Mouse (Mus musculus) WW6 (cell line): ENCODE data around the gene Adcy3.
"Not testable (repeated sequence)": the region's sequence is repeated elsewhere in the genome, so short reads cannot be mapped to it uniquely, and the experiment has no call there.

Experiments used
- DNase-seq: peaks from one replicate; pipeline ENCODE4 v3.0.0-alpha.2; 2013; ENCODE audit warnings: low read depth, low spot score

Adcy3 gene

DNA sequence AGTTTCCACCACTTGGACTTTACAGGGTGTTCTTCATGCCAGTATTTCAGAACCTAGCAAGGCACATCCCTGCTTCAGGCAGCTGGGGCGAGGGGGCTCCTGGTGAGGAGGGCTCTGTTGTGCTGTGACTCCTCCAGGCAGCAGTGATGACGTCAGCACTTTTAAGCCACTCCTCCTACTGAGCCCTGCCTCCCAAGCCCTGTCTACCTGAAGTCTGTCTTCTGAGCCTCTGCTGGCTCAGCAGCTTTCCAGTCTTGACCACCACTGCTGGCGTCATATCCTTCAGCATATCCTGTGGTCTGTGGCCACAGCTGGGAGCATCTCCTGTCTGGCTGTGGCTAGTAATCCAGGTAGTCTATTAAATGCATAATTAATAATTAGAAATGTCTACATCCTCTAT lies 47.6 kb downstream of the Adcy3 start:
- DNase-seq = no peak

DNA sequence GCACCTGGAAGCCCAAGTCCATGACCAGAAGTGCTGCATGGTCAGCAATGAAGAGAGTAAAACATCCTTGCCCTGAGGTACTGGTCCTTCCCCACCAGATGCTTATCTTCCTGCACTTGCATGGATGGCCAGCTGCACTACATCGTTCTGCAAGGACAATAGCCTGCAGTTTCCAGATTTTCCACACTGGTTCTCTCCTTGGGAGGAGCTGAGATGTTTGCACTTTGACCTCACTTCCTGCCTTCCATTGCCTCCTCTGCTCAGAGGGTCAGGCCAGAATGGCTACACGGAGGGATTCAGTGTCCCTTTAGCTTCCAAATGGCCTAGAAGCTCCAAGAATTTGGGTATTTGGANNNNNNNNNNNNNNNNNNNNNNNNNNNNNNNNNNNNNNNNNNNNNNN lies 51.7 kb downstream of the Adcy3 start:
- DNase-seq = no peak

DNA sequence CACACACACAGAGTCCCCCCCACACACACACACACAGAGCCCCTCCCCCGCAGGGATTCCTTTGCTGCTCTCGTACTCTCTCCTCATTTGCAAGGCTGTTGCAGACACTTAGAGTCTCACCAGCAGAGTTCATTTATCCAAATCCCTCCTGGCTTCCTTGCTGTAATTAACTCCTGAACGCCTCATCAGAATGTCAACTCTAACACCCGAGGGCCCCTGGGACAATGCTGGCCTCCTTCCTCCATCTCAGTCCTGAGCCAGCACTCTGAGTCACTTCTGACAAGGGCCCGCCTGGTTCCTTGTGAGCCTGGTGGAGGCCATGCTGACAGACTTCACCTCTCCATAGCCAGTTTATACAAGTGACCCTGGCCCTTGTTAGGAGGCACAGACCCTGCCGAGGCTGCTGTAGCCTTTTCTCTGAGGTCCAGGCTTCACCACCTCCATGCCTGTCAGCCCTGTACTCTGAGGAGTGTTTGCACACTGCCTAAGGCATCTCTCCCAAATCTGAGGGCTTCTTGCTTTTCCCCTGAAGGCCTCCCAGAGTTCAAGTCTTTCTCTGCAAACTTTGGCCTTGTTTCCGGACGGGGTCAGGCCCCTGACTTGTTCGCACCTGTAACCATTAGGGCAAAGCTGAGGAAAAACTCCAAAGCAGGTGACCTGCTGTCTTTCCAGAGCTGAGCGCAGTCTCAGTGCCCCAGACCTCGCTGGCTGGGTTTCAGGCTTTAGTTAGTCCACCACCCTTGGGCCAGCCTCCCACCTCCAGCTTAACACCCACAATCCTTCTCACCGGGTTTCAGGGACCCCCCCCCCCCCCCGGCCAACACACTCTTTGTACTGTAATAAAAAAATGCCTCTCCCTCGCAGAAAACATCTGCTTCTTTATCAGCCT lies 55.5 kb downstream of the Adcy3 start:
- DNase-seq = no peak

DNA sequence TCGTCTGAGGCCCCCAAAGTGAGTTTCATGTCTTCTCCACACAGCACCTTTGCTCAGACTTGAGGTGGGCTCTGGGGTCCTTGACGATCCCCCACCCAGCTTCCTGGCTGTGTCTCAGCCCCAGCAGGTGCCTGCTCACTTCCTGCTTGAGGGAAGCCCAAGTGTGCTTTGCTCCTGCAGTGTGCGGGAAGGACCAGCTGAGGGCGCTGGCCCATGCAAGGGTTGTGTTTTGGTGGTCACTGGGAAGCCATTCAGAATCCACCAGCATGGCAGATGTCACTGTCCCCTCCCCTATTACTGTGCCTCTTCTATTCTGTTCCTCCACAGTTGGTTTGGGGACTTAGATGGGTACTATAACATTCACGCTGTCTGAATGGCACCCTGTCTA lies 56.2 kb downstream of the Adcy3 start:
- no peak for DNase-seq

DNA sequence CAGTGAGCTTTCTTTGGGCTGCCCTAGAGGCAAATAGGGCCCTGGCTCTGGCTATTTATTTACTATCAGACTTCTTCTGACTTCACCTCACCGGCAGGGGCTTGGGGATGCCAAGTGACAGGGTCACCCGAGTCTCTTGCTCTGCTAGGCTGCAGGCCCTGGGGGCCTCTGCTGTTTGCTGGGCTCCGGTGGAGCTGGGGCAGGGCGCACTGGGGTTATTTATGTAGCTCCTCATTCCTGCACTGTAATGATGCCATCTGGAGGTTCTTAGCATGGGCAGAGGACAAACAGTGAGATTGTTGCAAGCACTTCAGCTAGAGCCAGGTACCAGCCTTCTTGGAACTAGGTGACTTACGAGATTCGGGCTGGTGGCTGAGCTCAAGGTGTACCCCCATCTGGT lies 59.6 kb downstream of the Adcy3 start:
- DNase-seq = no peak

DNA sequence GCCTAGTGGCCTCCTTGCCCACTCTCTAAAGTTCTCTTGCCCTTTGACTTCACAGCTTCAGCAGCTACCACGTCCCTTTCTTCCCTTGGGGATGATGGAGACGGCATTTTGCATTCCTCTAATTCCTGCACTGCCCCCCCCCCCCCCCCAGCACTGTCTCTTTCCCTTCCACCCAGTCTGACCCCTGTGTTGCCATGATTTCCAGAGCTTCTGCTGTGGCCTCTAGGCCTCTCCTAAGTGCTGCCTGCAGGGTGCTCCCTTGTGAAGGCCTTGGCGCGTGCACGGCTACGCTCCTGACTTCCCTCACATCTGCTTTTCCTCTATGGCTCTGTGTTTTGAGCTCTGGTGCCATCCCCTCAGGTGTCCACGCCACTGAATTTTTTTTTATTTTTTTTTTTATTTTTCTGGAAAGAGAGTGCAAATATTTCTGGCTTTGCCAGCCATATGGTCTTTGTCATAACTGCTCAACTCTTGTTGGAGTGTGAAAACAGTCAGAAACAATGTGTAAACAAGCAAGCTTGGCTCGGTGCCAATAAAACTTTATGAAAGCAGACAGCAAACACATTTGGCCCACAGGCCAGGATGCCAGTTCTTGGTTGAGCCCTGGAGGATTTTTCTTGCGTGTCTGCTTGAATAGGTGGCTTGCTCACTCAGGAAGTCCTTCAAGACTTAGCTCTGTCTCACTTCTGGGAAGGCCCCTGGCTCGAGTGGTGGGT lies 60.3 kb downstream of the Adcy3 start:
- DNase-seq = no peak

DNA sequence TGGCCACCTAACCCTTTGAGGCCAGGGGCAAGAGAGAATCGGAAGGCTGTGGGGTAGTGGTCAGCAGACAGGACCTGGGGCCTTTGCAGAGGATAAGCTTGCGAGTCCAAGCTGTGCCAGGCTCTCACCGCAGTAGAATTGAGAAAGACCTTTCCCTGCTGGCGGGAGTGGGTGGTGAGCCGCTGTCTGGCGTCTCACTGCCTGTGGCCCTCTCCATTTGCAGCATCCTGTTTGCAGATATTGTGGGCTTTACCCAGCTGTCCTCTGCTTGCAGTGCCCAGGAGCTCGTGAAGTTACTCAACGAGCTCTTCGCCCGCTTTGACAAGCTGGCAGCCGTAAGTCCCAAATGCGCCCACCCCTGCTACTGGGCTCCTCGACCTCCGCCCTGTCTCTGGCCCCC lies 61.7 kb downstream of the Adcy3 start:
- no peak for DNase-seq

DNA sequence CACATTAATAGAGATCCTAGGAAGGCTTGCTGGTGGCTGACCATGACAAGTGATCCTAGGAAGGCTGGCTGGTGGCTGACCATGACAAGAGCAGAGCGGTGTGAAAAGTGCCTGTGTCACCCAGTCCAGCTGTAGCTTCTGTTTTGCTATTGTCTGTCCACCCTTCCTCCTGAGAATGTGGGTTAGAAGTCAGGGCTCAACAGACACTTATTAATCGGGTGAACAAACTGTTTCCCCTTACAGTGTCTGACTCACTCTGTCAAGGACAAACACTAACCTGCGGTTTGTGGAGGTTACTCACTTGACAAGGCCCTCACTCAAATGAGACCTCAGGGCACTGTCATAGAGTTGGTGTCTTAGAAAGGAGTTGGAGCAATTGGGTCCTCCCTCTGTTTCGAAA lies 65.8 kb downstream of the Adcy3 start:
- DNase-seq = no peak

DNA sequence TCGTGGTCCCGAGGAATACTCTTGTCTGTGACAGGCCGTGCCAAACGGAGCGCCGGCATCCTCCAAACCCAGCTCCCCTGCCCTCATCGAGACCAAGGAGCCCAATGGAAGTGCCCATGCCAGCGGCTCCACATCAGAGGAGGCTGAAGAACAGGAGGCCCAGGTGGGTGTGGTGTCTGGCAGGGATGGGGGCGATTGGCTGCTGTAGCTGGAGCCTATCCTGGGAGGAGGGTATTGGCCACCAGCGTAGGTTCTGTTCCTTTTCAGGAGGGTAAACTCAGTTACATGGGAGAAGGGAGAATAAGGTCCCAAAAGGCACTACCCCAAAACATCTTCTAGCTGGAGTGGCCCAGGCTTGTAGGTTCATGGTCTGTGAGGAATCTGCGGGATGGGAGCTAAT lies 66.4 kb downstream of the Adcy3 start:
- no peak for DNase-seq

DNA sequence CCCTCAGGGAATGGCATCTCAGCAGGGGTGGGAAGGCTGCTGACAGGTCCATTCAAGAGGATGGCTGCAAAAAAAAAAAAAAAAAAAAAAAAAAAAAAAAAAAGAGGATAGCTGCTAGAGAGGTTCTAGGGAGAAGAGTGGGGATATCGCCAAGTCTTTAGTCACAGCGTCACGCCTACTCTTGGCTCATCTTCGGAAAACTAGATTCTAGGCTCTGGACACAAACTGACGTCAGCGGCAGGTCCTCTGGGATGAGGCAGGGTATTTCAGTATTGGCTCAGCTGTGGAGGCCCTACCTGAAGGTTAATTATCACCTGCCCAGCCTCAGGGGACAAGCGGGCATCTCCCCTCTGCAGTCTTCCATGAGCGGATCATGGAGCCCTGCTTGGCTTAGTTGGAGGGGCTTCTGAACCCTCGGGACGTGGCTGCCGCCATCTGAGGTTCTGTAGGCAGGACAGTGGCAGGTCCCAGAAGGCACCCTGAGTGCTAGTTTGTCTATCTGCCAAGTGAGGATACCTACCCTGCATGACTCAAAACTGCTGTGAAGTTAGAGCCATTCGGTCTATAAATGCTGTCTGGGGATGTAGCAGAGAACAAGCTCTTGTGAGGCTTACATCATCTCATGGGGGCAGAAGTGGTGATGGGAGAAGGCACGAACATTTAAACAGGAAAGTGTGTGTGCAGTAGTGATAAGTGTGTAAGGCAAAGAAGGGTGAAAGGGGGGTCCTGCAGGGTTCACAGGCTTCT lies 68.7 kb downstream of the Adcy3 start:
- no peak for DNase-seq

DNA sequence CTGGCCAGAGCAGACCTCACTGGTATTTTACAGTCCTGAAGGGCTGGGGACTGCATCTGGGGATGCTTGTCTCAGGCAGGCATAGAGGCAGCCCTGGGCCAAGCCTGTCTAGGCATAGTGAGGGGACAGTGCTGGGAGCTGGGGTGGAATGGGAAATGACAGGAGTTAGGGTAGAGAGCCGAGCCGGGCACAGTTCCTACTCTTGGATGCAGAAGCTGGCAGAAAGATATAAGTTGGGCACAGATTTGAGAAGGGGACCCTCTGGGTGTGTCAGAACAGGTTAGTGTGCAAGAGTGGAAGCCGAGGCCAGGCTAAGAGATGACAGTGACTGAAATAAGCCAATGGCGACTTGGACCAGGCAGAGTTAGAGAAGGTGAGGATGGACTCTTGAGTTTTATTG lies 69.3 kb downstream of the Adcy3 start:
- no peak for DNase-seq

DNA sequence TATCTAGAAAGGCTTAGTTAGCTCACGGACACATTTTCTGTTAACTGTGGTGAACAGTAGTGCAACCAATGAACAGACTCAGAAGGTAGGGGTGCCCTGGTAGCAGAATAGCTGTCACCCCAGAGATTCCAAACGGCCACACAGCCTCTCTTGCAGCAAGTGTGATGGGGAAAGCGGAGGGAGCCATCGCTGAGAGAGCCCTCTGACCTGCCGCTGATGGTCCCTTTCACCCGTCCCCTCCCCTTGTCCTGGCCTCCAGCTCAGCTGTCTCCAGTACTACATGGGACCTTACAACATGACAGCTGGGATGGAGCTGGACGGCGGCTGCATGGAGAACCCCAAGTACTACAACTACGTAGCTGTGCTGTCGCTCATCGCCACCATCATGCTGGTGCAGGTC lies 73.2 kb downstream of the Adcy3 start:
- DNase-seq = no peak

DNA sequence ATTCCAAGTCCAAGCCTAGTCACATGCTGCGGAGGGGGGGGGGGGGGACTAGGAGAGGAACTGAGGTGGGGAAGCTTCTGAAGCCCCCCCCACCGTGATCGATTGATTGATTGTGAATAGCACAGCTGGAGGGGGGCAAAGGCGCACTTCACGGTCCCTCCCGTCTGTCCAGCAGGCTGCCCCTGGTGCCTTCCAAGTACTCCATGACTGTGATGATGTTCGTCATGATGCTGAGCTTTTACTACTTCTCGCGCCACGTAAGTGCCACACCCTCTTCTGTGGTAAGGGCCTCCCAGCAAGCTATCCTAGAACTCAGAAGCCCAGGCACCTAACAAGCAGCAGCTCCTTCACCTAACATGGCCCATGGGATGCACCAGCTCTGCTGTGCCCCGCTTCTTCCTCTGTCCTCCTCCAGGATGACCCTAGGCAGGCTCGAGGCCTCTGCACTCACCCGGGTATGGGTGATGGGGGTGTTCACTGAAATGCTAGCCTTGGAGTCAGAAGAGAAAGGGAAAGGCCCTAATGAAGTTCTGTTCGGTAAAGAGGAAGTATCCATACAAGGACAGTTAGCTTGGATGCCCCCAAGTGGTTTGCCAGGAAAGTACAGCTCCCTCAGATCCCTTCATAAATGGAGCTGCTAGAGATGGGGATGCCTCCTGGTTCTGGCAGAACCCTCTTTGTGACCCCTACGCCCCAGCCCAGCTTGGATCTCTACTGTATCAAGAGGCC lies 75.7 kb downstream of the Adcy3 start:
- DNase-seq = no peak

DNA sequence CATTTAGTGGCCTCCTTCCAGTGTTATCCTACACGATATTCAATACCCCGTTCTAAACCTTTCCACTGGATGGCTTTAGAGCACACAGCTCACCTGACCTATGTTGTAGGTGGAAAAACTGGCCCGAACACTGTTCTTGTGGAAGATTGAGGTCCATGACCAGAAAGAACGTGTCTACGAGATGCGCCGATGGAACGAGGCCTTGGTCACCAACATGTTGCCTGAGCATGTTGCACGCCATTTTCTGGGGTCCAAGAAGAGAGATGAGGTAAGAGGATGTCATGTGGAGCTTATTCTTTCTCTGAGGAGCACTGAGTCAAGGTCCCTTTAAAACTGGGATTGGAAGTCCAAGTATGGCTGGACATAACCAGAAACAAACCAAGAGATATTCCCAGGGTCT lies 76.3 kb downstream of the Adcy3 start:
- DNase-seq = no peak

DNA sequence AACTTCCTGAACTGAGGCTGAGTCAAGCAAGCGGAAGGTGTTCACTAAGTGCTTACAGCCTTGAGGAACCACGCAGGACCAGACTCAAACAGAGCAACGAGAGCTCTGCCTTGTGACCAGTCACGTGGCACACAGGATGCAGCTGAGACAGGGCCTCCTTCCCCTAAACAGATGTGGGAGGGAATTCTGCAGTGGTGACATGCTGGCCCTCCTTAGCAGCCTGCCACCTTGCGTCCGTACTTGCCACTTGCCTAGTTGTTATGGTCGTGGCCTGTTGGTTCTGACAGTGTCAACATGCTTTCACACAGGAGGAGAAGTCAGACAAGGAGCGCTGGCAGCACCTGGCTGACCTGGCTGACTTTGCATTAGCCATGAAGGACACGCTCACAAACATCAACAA lies 78.3 kb downstream of the Adcy3 start:
- DNase-seq = no peak

DNA sequence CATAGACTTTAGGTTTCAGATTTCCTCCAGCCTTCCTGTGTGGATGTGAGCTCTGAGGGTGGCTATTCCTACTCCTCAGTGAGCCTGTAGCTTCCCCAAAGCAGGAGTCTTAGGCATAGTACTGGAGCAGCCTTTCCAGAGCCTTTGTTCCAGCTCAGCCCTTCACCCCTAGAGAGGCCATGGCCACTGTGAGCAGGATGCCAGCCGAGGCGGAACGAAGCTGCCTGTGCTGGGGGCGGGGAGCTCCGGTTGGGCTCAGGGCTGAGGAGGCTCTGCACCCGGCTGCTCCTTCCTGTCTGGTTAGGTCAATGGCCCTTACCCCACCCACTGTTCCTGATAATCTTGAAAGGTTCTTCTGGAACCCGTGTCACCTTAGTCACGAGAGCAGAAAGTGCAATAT lies 80.0 kb downstream of the Adcy3 start:
- no peak for DNase-seq

DNA sequence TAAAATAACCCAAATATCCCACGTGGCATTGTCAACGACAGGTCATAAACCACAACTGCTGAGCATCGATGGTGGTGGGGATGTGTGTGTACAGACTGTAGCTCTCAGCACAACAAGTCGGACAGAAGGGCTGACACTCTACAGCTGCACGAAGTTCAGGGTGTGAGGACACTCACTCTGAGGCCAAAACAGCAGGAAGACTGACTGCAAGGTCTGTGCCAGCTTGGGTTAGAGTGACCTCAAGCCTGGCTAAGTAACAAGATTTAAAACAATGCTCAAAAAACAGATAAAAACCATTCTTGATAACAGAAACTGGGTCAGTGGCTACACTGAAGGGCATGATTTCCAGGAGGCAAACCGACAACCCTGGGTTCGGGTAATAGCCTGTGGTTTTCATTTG lies 97.3 kb downstream of the Adcy3 start:
- DNase-seq = no peak

DNA sequence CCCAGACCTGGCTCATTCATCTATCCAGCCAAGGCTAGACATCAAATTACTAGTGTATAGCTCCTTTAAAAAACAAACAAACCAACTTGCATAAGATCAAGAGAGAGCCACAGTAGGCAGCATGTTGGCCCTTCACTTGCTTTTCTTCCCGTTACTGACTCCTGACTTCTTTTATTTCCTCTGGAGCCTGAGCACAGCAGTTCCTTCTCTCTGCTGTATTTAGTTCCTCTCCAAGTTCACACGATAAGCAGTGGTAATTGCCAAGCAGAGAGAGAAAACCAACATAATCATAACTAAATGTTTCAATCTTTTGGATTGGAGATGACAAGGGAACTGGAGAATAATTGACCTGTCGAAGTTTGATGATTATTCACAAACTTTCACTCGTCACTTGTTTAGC lies 99.9 kb downstream of the Adcy3 start:
- no peak for DNase-seq

DNA sequence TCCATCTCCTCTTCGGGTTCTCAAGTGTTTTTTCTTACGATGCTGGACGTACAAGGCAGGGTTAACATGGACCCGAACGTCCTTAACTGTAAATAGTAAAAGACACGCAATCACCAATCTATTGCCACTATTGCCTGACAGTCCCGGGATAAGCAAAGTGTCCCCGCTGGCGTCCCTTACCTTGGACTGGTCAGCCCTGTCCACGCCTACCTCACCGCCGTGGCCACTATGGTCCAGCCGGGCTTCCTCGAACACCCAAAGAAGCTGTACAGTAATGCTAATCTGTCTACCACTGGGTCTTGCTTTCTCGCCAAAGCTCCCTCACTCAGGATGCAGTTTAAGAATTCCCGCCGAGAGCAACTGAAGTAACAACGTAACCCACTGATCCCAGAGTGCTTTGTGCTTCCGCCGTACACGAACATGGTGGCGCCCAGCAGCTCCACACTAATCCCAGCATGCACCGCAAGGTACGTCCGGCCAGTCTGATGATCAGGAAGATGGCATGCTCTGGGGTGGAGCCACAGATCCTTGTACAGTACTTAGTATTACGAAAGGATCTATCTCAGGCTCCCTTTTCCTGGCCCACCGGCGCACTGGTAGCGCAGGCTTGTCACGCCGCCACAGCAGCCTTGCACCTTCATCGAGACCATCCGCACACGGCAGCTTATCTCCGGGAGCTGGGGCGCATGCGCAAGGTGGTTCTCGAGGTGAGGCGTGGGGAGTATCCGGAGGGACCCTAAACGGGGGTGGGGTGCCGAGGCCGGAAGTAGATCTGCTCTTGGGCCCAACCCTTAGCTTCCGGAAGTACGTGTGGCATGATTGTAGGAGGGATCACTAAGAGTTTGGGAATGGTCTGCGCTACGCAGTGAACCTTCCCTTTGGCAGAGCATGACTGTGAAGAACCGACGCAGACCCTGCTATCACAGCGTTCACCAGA lies 100.9 kb downstream of the Adcy3 start, which contains the start of the genes Ptrhd1 and Cenpo:
Gene Ptrhd1 (plus strand): TSS at position 456 of the 937 bp plus-strand sequence.
Gene Cenpo (minus strand): TSS at position 723 of the 937 bp plus-strand sequence.
- peak; percentile 93 for DNase-seq

DNA sequence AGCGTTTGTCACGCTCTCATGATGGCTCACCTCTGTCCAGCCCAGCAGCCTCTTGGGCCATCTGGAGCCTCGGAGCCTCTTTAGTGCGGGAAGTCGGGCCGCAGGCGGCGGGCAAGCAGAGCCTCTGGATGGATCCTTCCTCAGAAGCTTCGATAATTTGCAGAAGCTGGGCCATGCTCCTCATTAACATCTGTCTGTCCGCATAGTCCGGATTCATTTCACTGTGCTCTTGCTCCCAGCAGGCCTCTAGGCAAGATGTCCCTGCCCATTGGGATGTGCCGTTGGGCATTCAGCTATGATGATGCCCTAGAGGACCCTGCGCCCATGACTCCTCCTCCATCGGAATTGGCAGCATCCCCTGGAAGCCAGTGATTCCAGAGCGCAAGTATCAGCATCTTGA lies 104.6 kb downstream of the Adcy3 start:
- no peak for DNase-seq

DNA sequence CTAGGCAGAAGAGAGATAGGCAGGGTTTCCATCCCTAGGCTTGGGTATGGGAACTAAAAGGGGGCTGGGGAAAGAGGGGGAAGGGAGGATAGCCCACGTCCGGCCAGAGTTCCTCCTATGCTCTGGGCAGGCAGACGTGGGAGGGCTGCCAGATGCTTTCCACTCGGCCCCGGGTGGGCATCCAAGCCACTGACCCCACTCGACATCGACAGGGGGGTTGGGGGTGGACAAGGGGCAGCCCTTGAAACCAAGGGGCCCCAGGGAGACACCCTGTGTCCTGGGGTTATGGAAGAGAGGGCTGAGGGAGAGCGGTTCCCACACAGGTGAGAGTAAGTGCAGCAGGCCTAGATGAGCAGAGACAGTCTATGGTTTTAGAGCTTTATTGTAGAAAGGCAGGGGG lies 107.4 kb downstream of the Adcy3 start:
- DNase-seq = not testable (repeated sequence)
